Mouse (Mus musculus) urinary bladder, postnatal 4 days (tissue): ENCODE results near the gene Serpinh1.
"Not testable (repeated sequence)": the region's sequence is repeated elsewhere in the genome, so short reads cannot be mapped to it uniquely, and the experiment has no call there.

Experiments
- DNase-seq, 2 experiments: peaks; one replicate each; pipeline ENCODE4 v3.0.0; 2021 to 2022; ENCODE audit warnings: low spot score in 2 of 2

The Serpinh1 gene

GRCm38 (mm10) chr7:99374325-99374724 is 21.3 kb upstream of the Serpinh1 start:
- DNase-seq: not testable (repeated sequence)

DNA sequence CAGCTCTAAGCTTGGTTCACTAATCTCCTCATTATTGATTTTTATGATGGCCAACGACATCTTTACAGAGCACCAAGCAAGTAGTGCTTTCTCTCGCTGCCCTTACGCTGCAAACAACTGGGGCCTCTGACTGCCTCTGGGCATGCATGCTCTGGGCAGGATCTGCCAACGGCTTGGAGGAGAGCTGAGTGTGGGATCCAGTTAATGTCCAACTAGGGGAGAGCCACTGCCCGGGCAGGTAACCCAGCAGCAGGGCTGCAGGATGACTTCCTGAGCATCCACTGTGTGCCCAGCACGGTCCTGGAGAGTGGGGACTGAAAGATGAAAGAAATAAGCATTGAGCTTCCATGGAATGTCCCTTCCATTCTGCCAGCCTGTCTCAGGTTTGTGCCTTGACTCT is 13.7 kb upstream of the Serpinh1 start:
- DNase-seq: no peak

GRCm38 (mm10) chr7:99365069-99365468 is 12.0 kb upstream of the Serpinh1 start:
- DNase-seq: peak in 1 of 2 experiments; percentile 59

DNA sequence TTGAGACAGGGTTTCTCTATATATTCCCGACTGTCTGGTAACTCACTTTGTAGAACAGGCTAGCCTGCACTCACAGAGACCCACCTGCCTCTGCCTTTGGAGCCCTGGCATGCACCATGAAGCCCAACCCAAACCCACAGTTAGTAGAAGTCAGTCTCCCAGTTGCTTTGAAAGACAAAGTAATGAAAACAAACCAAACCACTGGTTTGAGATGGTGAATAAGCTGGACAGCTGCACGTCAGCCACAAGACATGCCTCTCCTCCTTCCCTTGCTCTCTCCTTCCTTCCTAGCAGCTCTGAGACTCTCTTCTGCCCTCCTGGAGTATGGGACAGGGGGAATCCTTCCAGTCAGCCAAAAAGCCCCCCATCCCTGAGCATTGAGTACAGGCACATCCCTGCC is 9.1 kb upstream of the Serpinh1 start:
- no peak for DNase-seq

- no peak for DNase-seq
These were observed 7.9 kb upstream of the Serpinh1 start for GRCm38 (mm10) chr7:99360803-99361414.

- DNase-seq: peak; percentile 87 to 92
These were observed 7.2 kb upstream of the Serpinh1 start for GRCm38 (mm10) chr7:99360021-99360802.

DNA sequence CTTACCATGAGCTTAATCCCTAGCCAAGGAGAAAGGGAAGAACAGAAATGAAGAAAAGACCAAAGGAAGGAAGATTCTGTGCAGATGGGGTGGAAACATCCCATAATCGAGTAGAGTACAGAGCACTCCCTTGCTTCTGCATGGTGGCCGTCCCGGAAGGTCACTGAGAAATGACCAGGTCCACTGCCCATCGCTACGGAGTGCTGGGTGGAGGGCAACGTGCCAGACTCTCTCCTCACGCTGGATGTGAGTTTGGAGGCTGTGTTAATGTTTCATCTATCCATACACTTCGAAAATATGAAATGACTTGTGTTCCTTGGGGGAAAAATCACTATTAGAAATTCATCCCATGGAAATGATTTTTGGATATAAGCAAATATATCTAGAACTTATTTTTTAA is 5.3 kb upstream of the Serpinh1 start:
- no peak for DNase-seq

DNA sequence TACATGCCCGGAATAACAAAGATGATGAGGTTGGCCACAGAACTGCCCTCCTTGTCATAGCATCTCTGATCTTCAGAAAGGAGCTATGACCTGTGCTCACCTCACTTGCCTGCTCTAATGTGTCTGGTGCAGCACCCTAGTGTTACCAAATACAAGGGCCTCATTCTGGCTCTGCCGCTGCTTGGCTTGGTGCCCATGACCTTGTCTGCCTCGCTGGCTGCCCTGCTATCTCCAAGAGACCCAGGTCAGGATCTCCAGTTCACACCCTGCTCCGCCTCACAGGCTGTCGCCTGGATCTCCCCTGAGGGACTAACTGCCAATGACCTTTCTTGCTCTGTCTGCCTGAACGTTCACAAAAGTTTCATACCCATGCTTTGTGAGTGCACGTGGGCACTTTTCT is 4.2 kb upstream of the Serpinh1 start:
- no peak for DNase-seq

DNA sequence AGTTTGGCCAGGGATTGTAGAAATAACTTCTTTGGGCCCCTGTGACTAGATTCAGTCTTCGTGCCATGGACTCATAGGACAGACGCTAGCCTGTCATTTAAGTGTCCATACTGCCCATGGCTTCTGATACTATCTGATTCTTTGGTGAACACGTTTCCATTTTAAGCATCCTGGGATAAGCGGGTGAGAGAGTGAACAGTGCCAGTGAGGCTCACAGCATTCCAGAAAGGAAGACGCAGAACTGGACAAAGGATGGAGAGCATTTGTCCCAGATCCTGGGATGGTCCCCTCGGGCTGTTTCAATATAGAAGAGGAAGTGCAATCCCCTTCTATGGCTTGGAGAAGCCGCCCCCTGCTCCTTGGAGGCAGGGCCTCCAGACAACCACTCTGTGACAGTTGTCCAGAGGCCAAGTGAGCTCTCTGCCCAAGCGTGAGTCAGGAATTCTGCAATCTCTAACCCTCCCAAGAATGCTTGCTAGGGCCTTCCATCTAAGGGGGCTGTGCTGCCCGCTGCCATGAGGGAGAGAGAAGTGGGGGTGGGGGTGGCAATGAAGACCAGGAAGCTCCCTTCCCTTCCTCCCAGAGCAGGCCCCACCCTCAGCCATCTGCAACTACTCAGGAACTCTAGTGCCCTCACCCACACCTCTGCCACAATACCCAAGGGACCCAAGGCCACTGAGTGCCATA is 3.3 kb upstream of the Serpinh1 start:
- peak in 1 of 2 experiments; percentile 75 for DNase-seq

DNA sequence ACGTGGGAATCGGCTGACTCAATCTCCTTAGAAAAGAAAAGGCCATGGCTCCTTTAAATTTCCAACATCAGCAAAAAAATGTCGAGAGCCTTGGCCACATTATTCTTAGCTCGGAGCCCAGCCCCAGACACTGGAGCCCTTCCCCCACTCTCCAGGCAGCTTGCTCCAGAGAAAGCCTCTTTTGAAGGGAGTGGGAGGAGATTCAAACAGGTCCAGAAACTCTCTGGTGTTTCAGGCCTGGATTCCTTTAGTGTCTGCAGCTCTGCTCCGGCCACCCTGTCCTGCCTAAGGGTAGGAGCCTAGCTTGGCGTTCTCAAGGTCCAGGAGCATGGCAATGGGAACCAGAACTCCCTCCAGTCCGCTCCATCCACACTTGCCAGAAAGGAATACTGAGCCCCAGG is 2.7 kb upstream of the Serpinh1 start:
- peak; percentile 82 to 83 for DNase-seq

GRCm38 (mm10) chr7:99351802-99352517 is 1.1 kb downstream of the Serpinh1 start:
- DNase-seq: no peak

DNA sequence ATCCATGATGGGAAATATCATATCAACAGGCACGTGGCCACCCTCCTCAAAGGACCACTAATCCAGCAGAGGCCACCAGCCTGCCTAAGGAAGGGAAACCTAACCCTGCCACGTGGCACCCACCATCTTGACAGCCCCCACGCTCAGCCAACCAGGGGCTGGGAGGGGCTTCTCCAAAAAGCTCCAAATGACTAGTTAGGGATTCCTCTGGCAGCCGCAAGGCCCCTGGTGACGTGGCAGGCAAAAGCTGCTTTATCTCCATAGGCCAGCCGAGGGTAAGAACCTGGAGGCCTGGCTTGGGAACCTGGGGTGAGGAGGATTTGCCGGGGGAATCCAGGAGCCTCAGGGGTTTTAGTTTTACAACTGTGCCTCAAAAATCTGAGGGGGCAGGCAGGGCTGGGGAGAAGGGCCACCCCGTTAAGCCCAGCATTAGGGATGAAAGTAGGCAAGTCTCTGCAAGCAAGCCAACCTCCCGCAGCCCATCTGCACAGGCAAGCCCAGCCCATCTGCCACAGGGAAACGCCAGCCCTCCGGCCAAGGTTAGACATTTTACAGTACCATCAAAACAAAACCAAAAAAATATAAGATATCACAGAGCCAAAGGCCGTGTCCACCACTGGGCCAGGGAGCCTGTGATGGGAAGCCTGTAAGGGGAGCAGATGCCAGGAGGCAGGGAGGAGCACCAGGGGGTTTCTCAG is 1.8 kb downstream of the Serpinh1 start:
- DNase-seq: peak in 1 of 2 experiments; percentile 59

DNA sequence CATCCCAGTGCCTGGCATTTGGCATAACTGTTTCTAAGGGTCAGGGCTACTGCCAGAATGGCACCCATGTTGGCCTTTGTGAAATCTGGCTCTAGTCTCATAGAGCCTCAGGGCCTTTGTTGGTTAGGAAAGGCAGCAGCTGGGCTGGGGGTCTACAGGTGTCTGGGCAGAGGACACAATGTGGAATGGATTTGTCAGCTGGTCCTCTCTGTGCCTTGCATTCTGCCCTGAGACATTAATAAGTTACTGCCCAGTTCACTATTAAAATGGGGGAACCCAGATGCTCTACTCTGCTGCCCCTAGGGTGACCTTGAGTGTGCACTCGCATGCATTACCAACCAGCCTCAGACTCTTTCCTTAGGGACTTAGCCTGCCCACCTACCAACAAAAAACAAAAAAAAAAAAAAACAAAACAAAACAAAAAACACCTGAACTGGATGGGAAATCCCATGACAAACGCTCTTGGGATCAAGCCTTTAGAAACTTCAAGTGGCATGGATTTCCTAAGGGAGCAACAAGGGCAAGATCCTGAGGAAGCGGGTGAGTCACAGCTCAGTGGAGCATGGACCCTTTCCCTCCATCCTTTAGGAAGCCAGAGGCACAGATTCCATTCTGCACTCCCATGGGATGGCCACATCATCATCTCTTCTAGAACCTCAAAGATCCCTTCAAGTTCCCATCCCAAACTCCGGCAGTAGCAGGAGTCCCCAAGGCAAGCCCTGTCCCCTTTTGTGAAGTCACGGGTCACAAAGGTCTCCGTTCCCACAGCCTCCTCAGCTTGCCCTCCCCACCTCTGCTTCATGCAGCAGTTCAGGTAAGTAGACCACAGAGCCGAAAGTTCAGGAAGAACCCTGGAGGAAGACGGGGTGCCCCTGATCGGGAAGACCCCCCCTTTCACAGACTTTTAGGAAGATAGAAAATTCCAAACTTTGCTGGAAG is 3.0 kb downstream of the Serpinh1 start:
- DNase-seq: no peak

DNA sequence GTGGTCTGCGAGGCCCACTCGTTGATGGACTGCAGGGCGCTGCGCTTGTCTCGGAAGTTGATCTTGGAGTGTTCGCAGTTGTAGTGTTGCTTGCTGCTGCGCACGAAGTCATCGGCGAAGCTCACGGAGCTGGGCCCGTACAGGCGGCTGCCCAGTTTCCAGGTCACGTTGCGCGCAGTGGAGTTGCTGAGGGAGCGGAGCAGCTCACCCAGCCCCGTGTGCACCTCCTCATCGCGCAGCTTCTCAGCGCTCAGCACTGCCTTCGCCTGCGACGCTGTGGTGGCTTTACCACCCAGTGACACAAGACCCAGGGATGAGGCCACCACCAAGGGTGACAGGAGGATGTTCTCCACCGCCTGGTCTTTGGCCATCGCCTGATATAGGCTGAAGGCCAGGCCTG is 4.2 kb downstream of the Serpinh1 start:
- DNase-seq: no peak

GRCm38 (mm10) chr7:99347268-99347667 is 5.8 kb downstream of the Serpinh1 start:
- DNase-seq: no peak

GRCm38 (mm10) chr7:99343577-99343976 is 9.5 kb downstream of the Serpinh1 start:
- no peak for DNase-seq

GRCm38 (mm10) chr7:99340736-99341135 is 12.3 kb downstream of the Serpinh1 start:
- no peak for DNase-seq

- DNase-seq: peak; percentile 72 to 90
These were observed 20.1 kb downstream of the Serpinh1 start for GRCm38 (mm10) chr7:99332774-99333480.

GRCm38 (mm10) chr7:99330012-99330411 is 23.0 kb downstream of the Serpinh1 start:
- DNase-seq: no peak

DNA sequence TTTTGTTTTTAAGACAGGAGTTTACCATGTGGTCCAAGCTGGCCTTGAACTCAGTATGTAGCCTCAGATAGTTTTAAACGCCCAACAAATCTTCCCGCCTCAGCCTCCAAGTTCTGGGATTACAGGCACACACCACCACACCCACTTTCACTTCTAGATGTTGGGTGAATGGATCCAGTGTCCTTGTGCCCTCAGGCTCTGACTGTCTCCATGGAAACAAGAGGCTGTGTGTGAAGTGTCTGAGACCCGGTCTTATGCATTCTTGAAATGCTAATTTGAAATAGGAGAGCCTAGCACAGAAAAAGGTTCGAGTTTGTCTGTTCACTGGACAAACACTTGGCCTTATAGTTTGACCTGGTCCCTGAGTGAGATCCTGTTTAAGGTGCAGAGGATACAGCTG is 24.2 kb downstream of the Serpinh1 start:
- DNase-seq: no peak
